Mouse (Mus musculus): Measurements from ENCODE around the gene Gm14085. TPM values are rescaled to one million over a fixed set of nuclear protein-coding genes. Genes with fewer than 3 reads are reported as not detected.

The Gm14085 gene
- not detected in 2 replicates for polyA plus RNA-seq (2012)

GRCm38 (mm10) chr2:122484641-122485040 lies at the start of gene Gm14085:
Gene Gm14085 (plus strand): TSS chr2:122484941.
- no peak for TF ChIP-seq GATA1 (IDR thresholded peaks at IDR 0.05; ENCODE audit: low read length)

DNA sequence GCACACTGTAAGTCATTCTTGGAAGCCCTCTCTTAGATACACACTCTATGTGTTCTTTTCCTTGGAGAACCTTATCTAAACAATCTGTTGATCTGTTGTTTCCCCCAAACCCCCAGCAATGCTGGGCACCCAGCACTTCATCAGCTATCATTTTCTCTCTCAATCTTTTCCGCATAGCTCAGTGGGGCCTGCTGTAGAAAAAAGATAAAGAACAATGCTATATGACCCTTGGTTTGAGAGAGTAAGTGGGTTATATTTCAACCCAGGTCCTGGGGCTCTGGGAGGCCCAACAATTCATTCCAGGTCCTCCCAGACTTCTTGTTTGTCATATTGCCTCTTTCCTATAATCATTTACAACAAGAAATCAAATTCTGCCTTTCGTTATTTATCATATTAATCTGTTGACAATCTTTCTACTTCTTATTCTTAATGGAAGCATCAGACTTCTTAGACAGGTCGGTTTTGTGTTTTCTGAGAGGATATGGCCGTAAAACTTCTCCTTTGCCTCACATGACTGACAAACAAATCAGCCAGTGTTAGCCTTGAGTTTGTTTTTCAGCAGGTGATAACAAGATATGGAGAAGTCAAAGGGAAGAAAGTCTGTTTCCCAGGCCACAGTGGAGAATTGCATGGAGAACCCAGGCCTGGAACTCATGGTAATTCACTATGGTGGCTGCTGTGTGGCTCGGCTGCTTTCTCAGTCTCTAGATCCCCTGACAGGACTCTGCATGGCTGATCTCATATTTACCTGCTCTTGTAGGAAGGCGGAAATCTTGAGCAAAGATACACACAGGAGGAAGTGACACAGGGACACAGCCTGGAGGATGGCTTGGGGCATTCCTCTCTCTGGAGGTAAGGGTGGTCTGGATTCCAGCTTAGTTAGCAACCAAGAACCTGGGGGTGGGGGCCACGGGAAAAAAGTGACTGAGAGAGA lies 43.5 kb upstream of the Gm14085 start:
- TF ChIP-seq GATA1 (IDR thresholded peaks at IDR 0.05; ENCODE audit: low read length), result no peak

DNA sequence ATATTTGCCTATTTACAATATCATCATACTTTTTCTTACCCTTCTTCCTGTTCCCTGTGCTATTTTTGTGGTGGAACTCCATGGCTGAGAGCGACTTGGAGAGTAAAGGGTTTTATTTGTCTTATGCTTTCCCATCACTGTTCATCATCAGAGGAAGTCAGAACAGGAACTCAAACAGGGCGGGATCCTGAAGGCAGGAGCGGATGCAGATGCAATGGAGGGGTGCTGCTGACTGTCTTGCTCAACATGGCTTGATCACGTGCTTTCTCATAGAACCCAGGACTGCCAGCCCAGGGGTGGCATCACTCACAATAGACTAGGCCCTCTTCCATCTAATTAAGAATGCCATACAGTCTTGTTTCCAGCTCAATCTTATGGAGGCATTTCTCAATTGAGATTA lies 34.4 kb upstream of the Gm14085 start:
- TF ChIP-seq GATA1 (IDR thresholded peaks at IDR 0.05; ENCODE audit: low read length), result no peak

- no peak for TF ChIP-seq GATA1 (IDR thresholded peaks at IDR 0.05; ENCODE audit: low read length)
Measured at GRCm38 (mm10) chr2:122452426-122452825, 32.3 kb upstream of the Gm14085 start.

DNA sequence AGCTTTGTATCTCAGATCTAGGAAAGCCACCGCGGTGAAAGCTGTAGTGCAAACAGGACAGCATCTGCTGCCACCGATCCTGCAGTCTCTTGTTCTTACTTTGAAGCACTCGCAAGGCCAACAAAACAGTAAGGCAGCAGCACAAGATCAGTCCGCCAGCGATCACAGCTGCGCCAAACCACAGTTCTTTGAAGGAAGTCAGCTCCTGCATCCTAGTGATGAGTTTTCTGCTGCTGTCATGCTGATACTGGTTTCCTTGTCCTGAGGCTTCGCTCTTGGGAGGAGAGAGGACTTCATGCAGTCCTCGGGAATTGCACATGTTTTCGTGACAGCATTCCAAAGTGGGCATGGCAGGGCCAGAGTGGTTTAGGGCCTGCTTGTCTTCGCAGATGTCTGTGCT lies 17.8 kb upstream of the Gm14085 start:
- no peak for TF ChIP-seq GATA1 (IDR thresholded peaks at IDR 0.05; ENCODE audit: low read length)

GRCm38 (mm10) chr2:122467351-122468013 lies 17.3 kb upstream of the Gm14085 start:
- no peak for TF ChIP-seq GATA1 (IDR thresholded peaks at IDR 0.05; ENCODE audit: low read length)

DNA sequence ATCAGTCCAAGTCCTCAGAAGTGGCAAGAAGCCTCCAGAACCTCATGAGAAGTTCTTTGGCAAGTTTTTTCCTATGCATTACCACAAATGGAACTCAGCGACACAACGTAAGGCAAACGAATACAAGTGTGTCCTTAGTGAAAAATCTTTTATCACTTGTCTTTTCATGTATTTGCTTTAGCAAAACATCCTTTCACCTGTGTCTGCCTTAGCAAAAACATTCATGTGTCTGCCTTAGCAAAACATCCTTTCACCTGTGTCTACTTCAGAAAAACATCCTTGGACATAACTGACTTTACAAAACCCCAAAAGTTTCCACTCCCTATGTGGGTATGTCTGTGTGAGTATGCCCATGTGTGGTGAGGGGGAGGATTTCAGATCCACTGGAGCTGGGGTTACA lies 15.5 kb upstream of the Gm14085 start:
- TF ChIP-seq GATA1 (IDR thresholded peaks at IDR 0.05; ENCODE audit: low read length), result no peak

DNA sequence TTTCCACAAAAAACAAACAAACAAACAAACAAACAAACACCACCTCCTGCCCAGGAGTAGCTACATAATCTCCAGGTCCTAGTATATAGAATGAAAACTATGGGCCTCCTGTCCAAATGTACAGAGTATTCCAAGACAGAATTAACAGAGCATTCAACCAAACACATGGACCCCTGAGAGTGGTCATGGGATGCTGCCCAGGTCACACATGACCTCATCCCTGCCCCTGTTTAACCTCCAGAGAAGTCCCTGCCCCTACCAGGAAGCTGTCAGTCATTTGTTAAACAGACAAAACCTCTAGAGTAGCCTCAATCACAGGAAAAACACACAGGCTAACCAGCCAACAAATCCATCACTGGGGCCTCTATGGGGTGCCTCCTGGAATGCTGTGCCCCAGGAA lies 8.2 kb upstream of the Gm14085 start:
- no peak for TF ChIP-seq GATA1 (IDR thresholded peaks at IDR 0.05; ENCODE audit: low read length)

DNA sequence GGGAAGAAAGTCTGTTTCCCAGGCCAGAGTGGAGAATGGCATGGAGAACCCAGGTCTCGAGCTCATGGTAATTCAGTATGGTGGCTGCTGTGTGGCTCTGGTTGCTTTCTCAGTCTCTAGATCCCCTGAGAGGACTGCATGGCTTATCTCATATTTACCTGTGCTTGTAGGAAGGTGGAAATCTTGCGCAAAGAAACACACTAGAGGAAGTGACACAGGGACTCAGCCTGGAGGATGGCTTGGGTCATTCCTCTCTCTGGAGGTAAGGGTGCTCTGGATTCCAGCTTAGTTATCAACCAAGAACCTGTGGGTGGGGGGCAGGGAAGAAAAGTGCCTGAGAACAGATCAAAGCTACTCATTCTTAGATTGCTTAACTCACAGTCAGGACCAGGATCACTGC lies 1.9 kb downstream of the Gm14085 start:
- no peak for TF ChIP-seq GATA1 (IDR thresholded peaks at IDR 0.05; ENCODE audit: low read length)

DNA sequence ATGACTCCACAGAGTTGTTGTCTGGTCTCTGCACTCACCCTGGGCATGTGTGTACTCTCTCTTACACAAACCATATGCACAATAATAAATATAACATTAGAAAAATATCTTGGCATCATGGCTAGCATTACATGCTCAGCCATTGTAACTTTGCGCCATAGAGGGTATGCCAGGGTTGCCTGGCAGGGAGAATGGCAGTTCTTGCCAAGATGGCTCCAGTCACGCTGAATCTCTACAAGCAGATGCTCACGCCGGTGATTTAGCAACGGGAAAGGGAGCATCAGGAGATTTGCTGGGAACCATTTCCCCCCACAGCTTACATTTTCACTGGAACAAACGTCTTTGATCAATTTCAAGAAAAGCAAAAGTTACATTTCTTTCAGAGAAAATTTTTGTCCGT lies 46.5 kb downstream of the Gm14085 start:
- no peak for TF ChIP-seq GATA1 (IDR thresholded peaks at IDR 0.05; ENCODE audit: low read length)

DNA sequence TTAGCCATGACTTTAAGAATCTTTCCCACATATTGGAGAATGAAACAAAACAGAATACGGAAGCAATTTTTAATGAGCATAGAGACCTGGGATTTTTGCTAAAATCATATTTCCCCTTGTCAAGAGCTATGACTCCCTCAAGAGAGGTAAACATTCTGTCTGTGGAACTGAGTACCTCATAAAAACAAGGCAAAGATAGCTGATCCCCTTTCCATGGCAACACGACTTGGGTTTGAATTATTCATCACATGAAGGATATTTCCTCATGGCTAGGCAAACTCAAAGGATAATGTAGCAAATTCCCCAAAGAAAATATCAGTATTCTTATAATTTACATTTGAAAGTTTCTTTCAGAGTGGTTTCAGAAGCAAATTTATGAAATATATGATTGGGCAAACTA lies 47.0 kb downstream of the Gm14085 start:
- no peak for TF ChIP-seq GATA1 (IDR thresholded peaks at IDR 0.05; ENCODE audit: low read length)

- no peak for TF ChIP-seq GATA1 (IDR thresholded peaks at IDR 0.05; ENCODE audit: low read length)
Measured at GRCm38 (mm10) chr2:122532136-122532801, 47.5 kb downstream of the Gm14085 start.

GRCm38 (mm10) chr2:122532802-122533186 lies 48.1 kb downstream of the Gm14085 start:
- no peak for TF ChIP-seq GATA1 (IDR thresholded peaks at IDR 0.05; ENCODE audit: low read length)

GRCm38 (mm10) chr2:122533378-122533777 lies 48.6 kb downstream of the Gm14085 start:
- TF ChIP-seq GATA1 (IDR thresholded peaks at IDR 0.05; ENCODE audit: low read length), result no peak

GRCm38 (mm10) chr2:122534671-122535070 lies 49.9 kb downstream of the Gm14085 start:
- TF ChIP-seq GATA1 (IDR thresholded peaks at IDR 0.05; ENCODE audit: low read length), result no peak

- TF ChIP-seq GATA1 (IDR thresholded peaks at IDR 0.05; ENCODE audit: low read length), result no peak
Measured at GRCm38 (mm10) chr2:122558317-122558716, 73.6 kb downstream of the Gm14085 start.

Data from G1E-ER4 (cell line).